Comparison of ENCODE assay signal across 13 mouse cellular contexts in the genomic region with DNA sequence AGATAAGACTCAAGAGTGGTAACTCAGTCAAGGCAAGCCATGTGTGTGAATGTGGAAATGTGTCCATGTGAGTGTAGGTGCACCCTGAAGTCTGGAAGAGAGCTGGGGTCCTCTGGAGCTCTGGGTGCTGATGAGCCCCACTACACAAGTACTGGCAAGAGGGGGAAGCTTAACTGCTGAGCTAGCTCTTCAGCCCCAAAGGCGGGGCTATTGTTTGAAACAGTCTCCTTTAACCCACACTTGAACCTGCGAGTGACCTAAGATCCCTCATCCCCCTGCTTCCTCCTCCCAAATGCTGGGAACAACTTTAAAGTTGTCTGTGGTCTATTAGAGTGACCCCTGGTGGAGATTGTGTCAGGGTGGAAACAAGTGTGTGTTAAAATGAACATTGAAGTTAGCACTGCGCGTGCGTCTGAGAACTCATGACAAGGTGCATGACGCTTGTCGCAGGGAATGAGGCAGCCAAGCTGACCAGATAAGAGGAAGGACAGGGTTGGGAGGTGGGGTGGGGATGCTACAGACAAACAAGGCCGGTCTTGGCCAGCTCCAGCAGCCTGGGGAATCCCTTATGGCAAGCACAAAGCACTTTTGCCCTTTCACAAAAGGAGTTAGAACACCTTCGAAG. TPM values are rescaled to one million over a fixed set of nuclear protein-coding genes. Genes with fewer than 3 reads are reported as not detected.
A peak's percentile ranks its signal among the peaks of the same experiment; 100 is the strongest.
DNase-seq lines count a peak whose midpoint lies in the region; ATAC-seq and TF ChIP-seq lines count a peak whose summit lies in the region.
"Had no signal": no experiment of that assay in that cellular context is flagged by ENCODE, and none has a peak within 500 bp of the region (broad histone marks: within the 10 kb centered on the region; RNA-seq: fewer than 3 reads in every experiment).

No protein-coding gene starts in this region.

- 52% methylated on average over 9 of the region's 9 CpGs for WGBS in heart, postnatal 0 days
- WGBS in midbrain, embryonic 14.5 days = 70% methylated on average over 9 of the region's 9 CpGs
- 69% methylated on average over 9 of the region's 9 CpGs for whole genome bisulfite sequencing in midbrain, embryonic 13.5 days

- H3K4me3 ChIP-seq in heart, postnatal 0 days (ENCODE audit: low read depth, low read length) = no peak overlapping the region
- H3K4me3 ChIP-seq in midbrain, embryonic 14.5 days (replicated peaks; ENCODE audit: low read depth, low read length) = no peak overlapping the region
- H3K4me3 ChIP-seq in midbrain, embryonic 13.5 days (replicated peaks) = no peak overlapping the region
- no peak overlapping the region for H3K4me3 ChIP-seq in bone marrow macrophage, adult 2 months (ENCODE audit: insufficient read depth, low read length)
- H3K4me3 ChIP-seq: limb, embryonic 15.5 days had no signal

- H3K9me3 ChIP-seq in heart, postnatal 0 days (replicated peaks; ENCODE audit: control insufficient read depth, low read length) = no peaks in the 10 kb centered on the region
- H3K9me3 ChIP-seq in midbrain, embryonic 14.5 days (ENCODE audit: control insufficient read depth, low read length) = no peaks in the 10 kb centered on the region
- no peaks in the 10 kb centered on the region for H3K9me3 ChIP-seq in midbrain, embryonic 13.5 days
- H3K9me3 ChIP-seq: limb, embryonic 15.5 days had no signal

- H3K9ac ChIP-seq in heart, postnatal 0 days (replicated peaks; ENCODE audit: low read depth, low read length) = no peak overlapping the region
- no peak overlapping the region for H3K9ac ChIP-seq in midbrain, embryonic 14.5 days (replicated peaks; ENCODE audit: low read length)
- H3K9ac ChIP-seq in midbrain, embryonic 13.5 days (replicated peaks) = no peak overlapping the region
- H3K9ac ChIP-seq: limb, embryonic 15.5 days had no signal

- H3K4me1 ChIP-seq in heart, postnatal 0 days (ENCODE audit: control insufficient read depth, insufficient read depth) = peaks cover 15% of the 10 kb centered on the region; the same call in 1 of the 2 replicates
- H3K4me1 ChIP-seq in midbrain, embryonic 14.5 days (ENCODE audit: control insufficient read depth, insufficient read depth, low read length) = no peaks in the 10 kb centered on the region
- H3K4me1 ChIP-seq in midbrain, embryonic 13.5 days (replicated peaks) = no peaks in the 10 kb centered on the region
- H3K4me1 ChIP-seq in bone marrow macrophage, adult 2 months (ENCODE audit: control insufficient read depth, insufficient read depth, low read length) = peaks cover 40% of the 10 kb centered on the region
- H3K4me1 ChIP-seq: limb, embryonic 15.5 days had no signal

- intact Hi-C loops in heart, postnatal 36 days (cut with DNase I) = loop anchor here (2.0 kb wide), 1 partner anchor 16 kb away; no protein-coding TSS in a partner anchor

- peak; percentile 48 for ATAC-seq in heart, postnatal 0 days (ENCODE audit: insufficient read depth, low read depth)
- ATAC-seq in midbrain, embryonic 14.5 days (ENCODE audit: low FRiP score, low TSS enrichment) = no peak
- no peak for ATAC-seq in midbrain, embryonic 13.5 days
- ATAC-seq: hindbrain, embryonic 16.5 days; Patski had no signal

- no peak for TF ChIP-seq POLR2A in bone marrow macrophage, adult 2 months (IDR thresholded peaks at IDR 0.05; ENCODE audit: borderline replicate concordance, low read depth, low read length)

- no peaks in the 10 kb centered on the region for H3K27me3 ChIP-seq in heart, postnatal 0 days (ENCODE audit: control insufficient read depth, insufficient read depth, low read length)
- H3K27me3 ChIP-seq in midbrain, embryonic 14.5 days (ENCODE audit: control insufficient read depth, insufficient read depth, low read length) = no peaks in the 10 kb centered on the region
- no peaks in the 10 kb centered on the region for H3K27me3 ChIP-seq in midbrain, embryonic 13.5 days
- H3K27me3 ChIP-seq: limb, embryonic 15.5 days; Patski had no signal

- peaks cover 45% of the 10 kb centered on the region for H3K36me3 ChIP-seq in heart, postnatal 0 days (replicated peaks; ENCODE audit: control insufficient read depth, insufficient read depth, low read length)
- no peaks in the 10 kb centered on the region for H3K36me3 ChIP-seq in midbrain, embryonic 14.5 days (ENCODE audit: control insufficient read depth, insufficient read depth, low read length)
- H3K36me3 ChIP-seq in midbrain, embryonic 13.5 days = no peaks in the 10 kb centered on the region
- H3K36me3 ChIP-seq: limb, embryonic 15.5 days had no signal

- H3K27ac ChIP-seq in heart, postnatal 0 days (ENCODE audit: low read depth) = 0 out of 2 replicates have a peak overlapping the region, but pooled peaks have one; percentile 22
- no peak overlapping the region for H3K27ac ChIP-seq in midbrain, embryonic 14.5 days (replicated peaks; ENCODE audit: low read depth, low read length)
- no peak overlapping the region for H3K27ac ChIP-seq in midbrain, embryonic 13.5 days
- no peak overlapping the region for H3K27ac ChIP-seq in bone marrow macrophage, adult 2 months (ENCODE audit: insufficient read depth, low read depth, low read length)
- H3K27ac ChIP-seq: limb, embryonic 15.5 days had no signal

- no peak overlapping the region for H3K4me2 ChIP-seq in heart, postnatal 0 days (ENCODE audit: low read depth, low read length)
- H3K4me2 ChIP-seq in midbrain, embryonic 14.5 days (ENCODE audit: low read length) = no peak overlapping the region
- no peak overlapping the region for H3K4me2 ChIP-seq in midbrain, embryonic 13.5 days (replicated peaks)
- H3K4me2 ChIP-seq: limb, embryonic 15.5 days had no signal

- peak; percentile 69 for TF ChIP-seq CTCF in heart, postnatal 0 days (IDR thresholded peaks at IDR 0.05; ENCODE audit: low read depth)
- peak; percentile 33; the same call in 1 of the 2 replicates for TF ChIP-seq CTCF in bone marrow macrophage, adult 2 months (IDR thresholded peaks at IDR 0.05; ENCODE audit: low read depth, low read length)

- peak; percentile 69 for DNase-seq in heart, postnatal 0 days (ENCODE audit: low spot score)
- no peak for DNase-seq in heart, postnatal 36 days
- DNase-seq in midbrain, embryonic 14.5 days = peak; percentile 20
- peak; percentile 84 for DNase-seq in yolk sac, embryonic 10.5 days (ENCODE audit: low spot score)
- no peak for DNase-seq in thymus, postnatal 36 days
- no peak for DNase-seq in layer of hippocampus, postnatal 25 days (ENCODE audit: extremely low spot score in 1 of 2, low spot score in 1 of 2)
- DNase-seq: cerebellum, adult 9-11 months had no signal

- TF ChIP-seq EP300 in heart, postnatal 0 days (IDR thresholded peaks at IDR 0.05; ENCODE audit: low read depth) = no peak

RNA-seq across cellular contexts. Expression of gene Trim25, which starts 21.6 kb away (rescaled TPM):
- 7.8 and 10.5 TPM in 2 replicates for total RNA-seq in heart, postnatal 0 days (2014; rRNA removed; ENCODE audit: low replicate concordance)
- 14.5 and 16.1 TPM in 2 replicates for polyA plus RNA-seq in heart, postnatal 0 days (2015; fragmentation: Nextera tagmentation; extraction: Ambion mirVana)
- total RNA-seq in heart, postnatal 36 days (2021) = 10 to 100 TPM; 23.1 to 27.3 TPM
- polyA plus RNA-seq in midbrain, embryonic 14.5 days (2014; fragmentation: Nextera tagmentation; extraction: Ambion mirVana) = 2.0 and 3.9 TPM in 2 replicates
- polyA plus RNA-seq in midbrain, embryonic 13.5 days (2015; fragmentation: Nextera tagmentation; extraction: Ambion mirVana) = 3.4 and 3.5 TPM in 2 replicates
- 85.2 and 95.7 TPM in 2 replicates for polyA plus RNA-seq in bone marrow macrophage, adult 2 months (2012; ENCODE audit: insufficient read depth, insufficient read length, missing spikeins)
- total RNA-seq in layer of hippocampus, postnatal 25 days (2021) = 1 to 10 TPM; 3.5 to 4.1 TPM

RNA-seq across cellular contexts. Expression of gene Dgke, which starts 45.9 kb away (rescaled TPM):
- 12.6 and 15.7 TPM in 2 replicates for total RNA-seq in heart, postnatal 0 days (2014; rRNA removed; ENCODE audit: low replicate concordance)
- polyA plus RNA-seq in heart, postnatal 0 days (2015; fragmentation: Nextera tagmentation; extraction: Ambion mirVana) = 4.7 and 5.3 TPM in 2 replicates
- 10 to 100 TPM in 1 of 2 experiments, 1 to 10 TPM in 1; 10.0 to 14.3 TPM for total RNA-seq in heart, postnatal 36 days (2021)
- 15.3 and 16.2 TPM in 2 replicates for polyA plus RNA-seq in midbrain, embryonic 14.5 days (2014; fragmentation: Nextera tagmentation; extraction: Ambion mirVana)
- 12.6 and 13.1 TPM in 2 replicates for polyA plus RNA-seq in midbrain, embryonic 13.5 days (2015; fragmentation: Nextera tagmentation; extraction: Ambion mirVana)
- polyA plus RNA-seq in bone marrow macrophage, adult 2 months (2012; ENCODE audit: insufficient read depth, insufficient read length, missing spikeins) = 3.4 and 4.4 TPM in 2 replicates
- total RNA-seq in layer of hippocampus, postnatal 25 days (2021) = 10 to 100 TPM; 41.6 to 42.8 TPM

RNA-seq across cellular contexts. Expression of gene Coil, which starts 50.7 kb away (rescaled TPM):
- total RNA-seq in heart, postnatal 0 days (2014; rRNA removed; ENCODE audit: low replicate concordance) = 5.3 and 8.5 TPM in 2 replicates
- polyA plus RNA-seq in heart, postnatal 0 days (2015; fragmentation: Nextera tagmentation; extraction: Ambion mirVana) = 4.6 and 5.3 TPM in 2 replicates
- 1 to 10 TPM; 4.9 TPM for total RNA-seq in heart, postnatal 36 days (2021)
- polyA plus RNA-seq in midbrain, embryonic 14.5 days (2014; fragmentation: Nextera tagmentation; extraction: Ambion mirVana) = 19.2 and 21.8 TPM in 2 replicates
- 28.1 and 29.3 TPM in 2 replicates for polyA plus RNA-seq in midbrain, embryonic 13.5 days (2015; fragmentation: Nextera tagmentation; extraction: Ambion mirVana)
- 6.0 and 7.2 TPM in 2 replicates for polyA plus RNA-seq in bone marrow macrophage, adult 2 months (2012; ENCODE audit: insufficient read depth, insufficient read length, missing spikeins)
- total RNA-seq in layer of hippocampus, postnatal 25 days (2021) = 10 to 100 TPM; 19.5 to 20.0 TPM

RNA-seq across cellular contexts. Expression of gene Gm525, which starts 52.8 kb away (rescaled TPM):
- total RNA-seq in heart, postnatal 0 days (2014; rRNA removed; ENCODE audit: low replicate concordance) = not detected in 2 replicates
- polyA plus RNA-seq in heart, postnatal 0 days (2015; fragmentation: Nextera tagmentation; extraction: Ambion mirVana) = not detected in 2 replicates
- total RNA-seq in heart, postnatal 36 days (2021) = not detected
- not detected in 2 replicates for polyA plus RNA-seq in midbrain, embryonic 14.5 days (2014; fragmentation: Nextera tagmentation; extraction: Ambion mirVana)
- polyA plus RNA-seq in midbrain, embryonic 13.5 days (2015; fragmentation: Nextera tagmentation; extraction: Ambion mirVana) = not detected in 2 replicates
- not detected in 2 replicates for polyA plus RNA-seq in bone marrow macrophage, adult 2 months (2012; ENCODE audit: insufficient read depth, insufficient read length, missing spikeins)
- not detected for total RNA-seq in layer of hippocampus, postnatal 25 days (2021)
- total RNA-seq: gastrocnemius, adult 8-10 months had no signal
- polyA plus RNA-seq: hindbrain, embryonic 16.5 days; Patski had no signal

RNA-seq across cellular contexts. Expression of gene Elobl, which starts 54.1 kb away (rescaled TPM):
- total RNA-seq in heart, postnatal 0 days (2014; rRNA removed; ENCODE audit: low replicate concordance) = not detected in 2 replicates
- not detected in 2 replicates for polyA plus RNA-seq in heart, postnatal 0 days (2015; fragmentation: Nextera tagmentation; extraction: Ambion mirVana)
- total RNA-seq in heart, postnatal 36 days (2021) = not detected
- polyA plus RNA-seq in midbrain, embryonic 14.5 days (2014; fragmentation: Nextera tagmentation; extraction: Ambion mirVana) = not detected in 2 replicates
- polyA plus RNA-seq in midbrain, embryonic 13.5 days (2015; fragmentation: Nextera tagmentation; extraction: Ambion mirVana) = not detected in 2 replicates
- not detected in 2 replicates for polyA plus RNA-seq in bone marrow macrophage, adult 2 months (2012; ENCODE audit: insufficient read depth, insufficient read length, missing spikeins)
- total RNA-seq in layer of hippocampus, postnatal 25 days (2021) = not detected
- total RNA-seq: gastrocnemius, adult 8-10 months had no signal
- polyA plus RNA-seq: hindbrain, embryonic 16.5 days; limb, embryonic 15.5 days had no signal

Comparison
In these comparisons a context has a peak if more than half of its experiments do, and no peak if none do; other contexts are left out.
1. DNase-seq: peak in heart, postnatal 0 days (single experiment), midbrain, embryonic 14.5 days (single experiment) and yolk sac, embryonic 10.5 days (single experiment); none in heart, postnatal 36 days (0 of 2), thymus, postnatal 36 days (0 of 2) and layer of hippocampus, postnatal 25 days (0 of 2).